In the genomic region with DNA sequence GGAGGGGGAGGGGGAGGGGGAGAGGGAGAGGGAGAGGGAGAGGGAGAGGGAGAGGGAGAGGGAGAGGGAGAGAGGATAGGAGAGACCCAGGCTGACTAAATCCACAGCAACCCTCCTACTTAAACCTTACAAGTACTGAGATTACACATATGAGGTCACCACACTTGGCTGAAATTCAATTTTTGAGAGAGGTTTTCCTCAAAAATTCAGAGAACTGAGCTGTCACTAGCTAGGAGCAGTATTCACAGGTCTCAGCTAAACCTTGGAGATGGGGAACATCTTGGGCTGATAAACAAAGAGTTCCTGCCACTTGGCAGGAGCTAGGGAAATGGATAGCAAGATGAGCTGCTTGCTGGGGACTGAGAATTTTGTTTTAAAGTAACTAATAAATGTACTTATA, we compare ENCODE assay signal across 12 mouse cellular contexts. TPM values are rescaled to one million over a fixed set of nuclear protein-coding genes. Genes with fewer than 3 reads are reported as not detected.
"Had no signal": no experiment of that assay in that cellular context is flagged by ENCODE, and none has a peak within 500 bp of the region (broad histone marks: within the 10 kb centered on the region; RNA-seq: fewer than 3 reads in every experiment).

No protein-coding gene starts in this region.

- DNase-seq: kidney, adult 11 months; kidney, adult 9 months; lung, postnatal 36 days; midbrain, embryonic 14.5 days; right cerebral cortex, postnatal 14 days; thymus, postnatal 4 days had no signal

- H3K4me3 ChIP-seq: limb, embryonic 15.5 days; liver, embryonic 12.5 days; midbrain, embryonic 10.5 days had no signal

- H3K36me3 ChIP-seq: limb, embryonic 15.5 days; liver, embryonic 12.5 days; midbrain, embryonic 10.5 days had no signal

- H3K9me3 ChIP-seq: limb, embryonic 15.5 days; liver, embryonic 12.5 days; midbrain, embryonic 10.5 days had no signal

- H3K27ac ChIP-seq: kidney, postnatal 0 days; limb, embryonic 15.5 days; liver, embryonic 12.5 days; midbrain, embryonic 10.5 days had no signal

- H3K9ac ChIP-seq: limb, embryonic 15.5 days; liver, embryonic 12.5 days had no signal

- H3K27me3 ChIP-seq: limb, embryonic 15.5 days; liver, embryonic 12.5 days had no signal

- H3K4me2 ChIP-seq: limb, embryonic 15.5 days; liver, embryonic 12.5 days had no signal

- H3K4me1 ChIP-seq: limb, embryonic 15.5 days; liver, embryonic 12.5 days; midbrain, embryonic 10.5 days had no signal

- ATAC-seq: liver, embryonic 12.5 days had no signal

RNA-seq across cellular contexts. Expression of gene Adamts16, which starts 12.0 kb away (rescaled TPM):
- total RNA-seq: megakaryocyte, adult 5-6 weeks had no signal
- polyA plus RNA-seq: liver, embryonic 12.5 days; small intestine, adult 2 months had no signal
